ENCODE assay signal across 8 mouse cellular contexts in genomic region chr9:108566815-108567776, GRCm38 (mm10). TPM values are rescaled to one million over a fixed set of nuclear protein-coding genes. Genes with fewer than 3 reads are reported as not detected.
A peak's percentile ranks its signal among the peaks of the same experiment; 100 is the strongest.
DNase-seq lines count a peak whose midpoint lies in the region; ATAC-seq lines count a peak whose summit lies in the region.

Gene Ndufaf3, minus strand, starts transcription at chr9:108567434.

- H3K27me3 ChIP-seq in hindbrain, embryonic 10.5 days (ENCODE audit: insufficient read depth, poor library complexity, severe bottlenecking), result no peaks in the 10 kb centered on the region

- peak within 1 kb of the TSS; percentile 74 for H3K4me3 ChIP-seq in hindbrain, embryonic 10.5 days

- peaks cover 57% of the 10 kb centered on the region for H3K36me3 ChIP-seq in hindbrain, embryonic 10.5 days

- ATAC-seq in frontal cortex, adult (ENCODE audit: low TSS enrichment), result peak; percentile 67

- peaks cover 54% of the 10 kb centered on the region for H3K4me1 ChIP-seq in hindbrain, embryonic 10.5 days (replicated peaks)

- under 1% methylated on average over 73 of the region's 73 CpGs for WGBS in hindbrain, embryonic 10.5 days

- peak; percentile 94 for DNase-seq in MN1 (ENCODE audit: low spot score)
- DNase-seq in cerebellum, adult 9-10 months, result peak; percentile 96
- DNase-seq in hindbrain, embryonic 10.5 days (ENCODE audit: low spot score), result peak; percentile 94
- peak; percentile 98 to 99 for DNase-seq in layer of hippocampus, postnatal 10 days (ENCODE audit: low spot score in 2 of 2)
- peak; percentile 98 for DNase-seq in lung, postnatal 10 days
- peak; percentile 95 for DNase-seq in ovary, postnatal 36 days (ENCODE audit: low spot score)
- peak; percentile 98 for DNase-seq in thymus, postnatal 25 days

- H3K27ac ChIP-seq in hindbrain, embryonic 10.5 days, result peak within 1 kb of the TSS; percentile 94

- no peaks in the 10 kb centered on the region for H3K9me3 ChIP-seq in hindbrain, embryonic 10.5 days

RNA-seq across cellular contexts. Expression of gene Ndufaf3, which starts in this region (rescaled TPM):
- polyA plus RNA-seq in hindbrain, embryonic 10.5 days (2016; fragmentation: Nextera tagmentation; extraction: Ambion mirVana), result 57.0 and 69.3 TPM in 2 replicates
- total RNA-seq in layer of hippocampus, postnatal 10 days (2021), result 10 to 100 TPM; 59.6 to 63.4 TPM

Comparison
In these comparisons a context has a peak if more than half of its experiments do, and no peak if none do; other contexts are left out.
1. Peak in every context shown above with its lines: DNase-seq, ATAC-seq, H3K4me3 ChIP-seq and H3K27ac ChIP-seq.